Mouse (Mus musculus) megakaryocyte, embryonic 14.5 days (primary cell): Measurements from ENCODE around the gene Glt28d2. TPM values are rescaled to one million over a fixed set of nuclear protein-coding genes. Genes with fewer than 3 reads are reported as not detected.
"Not testable (repeated sequence)": the region's sequence is repeated elsewhere in the genome, so short reads cannot be mapped to it uniquely, and the experiment has no call there.

Experiments
- H3K27me3 ChIP-seq: replicated peaks from 2 replicates; pipeline ENCODE3; 2012; ENCODE audit warnings: inconsistent platforms
- H3K36me3 ChIP-seq: replicated peaks from 2 replicates; pipeline ENCODE3; 2012; ENCODE audit warnings: low read length, inconsistent platforms, mixed read lengths
- H3K4me1 ChIP-seq: 2 replicates; pipeline ENCODE4 v1.6.1; 2012; ENCODE audit warnings: inconsistent platforms
- H3K4me3 ChIP-seq: replicated peaks from 2 replicates; pipeline ENCODE3; 2012; ENCODE audit warnings: moderate library complexity, mild to moderate bottlenecking, inconsistent platforms
- H3K9me3 ChIP-seq: 2 replicates; pipeline ENCODE4 v1.6.1; 2012; ENCODE audit warnings: inconsistent platforms
- FLI1 ChIP-seq: IDR thresholded peaks from 2 replicates; pipeline ENCODE4 v1.6.1; 2012; ENCODE audit warnings: low read length, inconsistent platforms, mixed read lengths
- GATA1 ChIP-seq: IDR thresholded peaks from 3 replicates; pipeline ENCODE4 v1.6.1; 2012; ENCODE audit warnings: mixed read lengths, low read length, inconsistent platforms, borderline replicate concordance
- polyA plus RNA-seq: library from polyadenylated mRNA; stranded (reverse); fragments of >175 nt; gene quantifications from 2 replicates; pipeline ENCODE4 v1.2.3, GENCODE M21; 2012; ENCODE audit warnings: low replicate concordance; ENCODE audit not compliant: insufficient read depth

Glt28d2 gene
- not detected in 2 replicates for polyA plus RNA-seq

- Histone ChIP-seq H3K36me3 (no peaks in the 10 kb centered on the region), H3K4me1 (peaks cover 25% of the 10 kb centered on the region), H3K9me3 (peaks cover 10% of the 10 kb centered on the region; the same call in 1 of the 2 replicates), H3K27me3 (peaks cover 89% of the 10 kb centered on the region), H3K4me3 (peak within 1 kb of the TSS; percentile 89)
- no peak for TF ChIP-seq GATA1
- no peak for TF ChIP-seq FLI1
These were observed at the start of gene Glt28d2, which contains the start of gene Gm37240 for GRCm38 (mm10) chr3:85887239-85887827. Gene Glt28d2 (minus strand): TSS chr3:85887516. Gene Gm37240 (minus strand): TSS chr3:85887518.

DNA sequence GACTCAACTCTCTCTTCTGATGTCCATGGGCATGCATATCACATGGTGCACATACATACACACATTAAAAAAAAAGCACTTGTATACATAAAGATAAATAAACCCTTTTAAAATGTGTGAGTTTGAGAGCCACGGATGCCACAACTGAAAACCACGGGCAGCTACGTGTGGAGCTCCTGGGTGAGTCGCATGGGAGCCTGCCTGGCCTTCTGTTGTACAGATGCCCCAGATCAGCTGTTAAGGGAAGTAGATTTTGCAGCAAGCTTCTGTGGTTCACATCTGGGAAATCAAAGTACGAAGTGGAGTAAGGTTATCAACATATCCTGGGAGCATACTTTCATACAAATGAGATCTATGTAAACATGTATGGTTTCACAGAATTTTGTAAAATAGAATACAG lies 46.3 kb upstream of the Glt28d2 start:
- H3K4me3 ChIP-seq: no peak overlapping the region
- H3K9me3 ChIP-seq: peaks cover 10% of the 10 kb centered on the region
- no peak for TF ChIP-seq FLI1
- TF ChIP-seq GATA1: no peak
- H3K36me3 ChIP-seq: no peaks in the 10 kb centered on the region
- H3K27me3 ChIP-seq: peaks cover 25% of the 10 kb centered on the region
- H3K4me1 ChIP-seq: no peaks in the 10 kb centered on the region

- H3K4me3 ChIP-seq: no peak overlapping the region
- no peaks in the 10 kb centered on the region for H3K4me1 ChIP-seq
- H3K27me3 ChIP-seq: peaks cover 35% of the 10 kb centered on the region
- no peaks in the 10 kb centered on the region for H3K36me3 ChIP-seq
- H3K9me3 ChIP-seq: peaks cover 6% of the 10 kb centered on the region
- TF ChIP-seq GATA1 (no peak), FLI1 (no peak)
These were observed 44.5 kb upstream of the Glt28d2 start for GRCm38 (mm10) chr3:85931859-85932258.

DNA sequence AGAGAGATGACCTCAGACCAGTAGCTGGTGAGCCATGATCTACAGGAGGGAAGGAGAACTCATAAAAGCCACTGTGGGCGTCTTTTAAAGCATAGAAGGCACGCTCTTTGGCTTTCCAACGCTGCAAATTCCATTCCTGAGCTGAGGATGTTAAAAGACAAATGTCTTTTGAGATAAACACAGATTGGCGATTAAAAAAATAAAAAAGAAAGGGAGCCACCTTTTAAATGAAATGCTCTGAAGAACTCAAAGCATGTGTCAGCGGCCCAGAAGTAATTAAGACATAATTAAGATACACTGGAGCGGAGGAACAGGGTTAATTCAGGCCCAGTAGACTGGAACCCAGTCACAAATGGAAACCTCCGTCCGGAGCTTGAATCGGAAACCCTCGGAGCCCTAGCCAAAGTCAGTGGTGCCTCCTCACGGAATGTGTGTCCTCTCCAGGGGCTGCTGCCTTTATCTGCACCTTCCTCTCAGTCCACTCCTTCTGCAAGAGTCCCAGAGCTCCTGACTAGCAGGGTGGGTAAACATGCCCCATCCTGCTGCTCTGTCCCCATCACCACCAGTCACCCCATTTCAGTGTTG lies 43.4 kb upstream of the Glt28d2 start:
- Histone ChIP-seq H3K9me3 (no peaks in the 10 kb centered on the region), H3K36me3 (no peaks in the 10 kb centered on the region), H3K27me3 (peaks cover 43% of the 10 kb centered on the region), H3K4me1 (no peaks in the 10 kb centered on the region), H3K4me3 (no peak overlapping the region)
- TF ChIP-seq GATA1 (no peak), FLI1 (no peak)

DNA sequence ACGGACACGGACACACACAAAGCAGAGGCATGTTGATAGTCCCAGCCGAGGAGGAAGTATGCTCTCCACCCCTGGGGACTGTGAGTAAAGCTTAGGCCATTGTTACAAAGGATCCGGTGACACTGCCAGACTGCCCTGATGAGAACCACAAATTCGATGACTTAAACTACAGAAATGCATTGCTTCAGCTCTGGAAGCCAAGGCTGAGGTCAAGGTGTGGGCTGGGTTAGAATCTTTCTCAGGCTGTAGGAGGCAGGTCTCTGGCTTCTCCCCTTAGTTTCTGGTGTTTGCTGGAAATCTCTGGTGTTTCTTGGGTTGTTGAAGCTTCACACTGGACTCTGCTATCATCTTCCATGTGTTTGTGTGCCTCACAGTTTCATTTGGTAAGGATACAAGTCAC lies 42.4 kb upstream of the Glt28d2 start:
- Histone ChIP-seq H3K36me3 (no peaks in the 10 kb centered on the region), H3K9me3 (no peaks in the 10 kb centered on the region), H3K4me1 (no peaks in the 10 kb centered on the region), H3K4me3 (no peak overlapping the region), H3K27me3 (peaks cover 48% of the 10 kb centered on the region)
- TF ChIP-seq FLI1 (no peak), GATA1 (no peak)

DNA sequence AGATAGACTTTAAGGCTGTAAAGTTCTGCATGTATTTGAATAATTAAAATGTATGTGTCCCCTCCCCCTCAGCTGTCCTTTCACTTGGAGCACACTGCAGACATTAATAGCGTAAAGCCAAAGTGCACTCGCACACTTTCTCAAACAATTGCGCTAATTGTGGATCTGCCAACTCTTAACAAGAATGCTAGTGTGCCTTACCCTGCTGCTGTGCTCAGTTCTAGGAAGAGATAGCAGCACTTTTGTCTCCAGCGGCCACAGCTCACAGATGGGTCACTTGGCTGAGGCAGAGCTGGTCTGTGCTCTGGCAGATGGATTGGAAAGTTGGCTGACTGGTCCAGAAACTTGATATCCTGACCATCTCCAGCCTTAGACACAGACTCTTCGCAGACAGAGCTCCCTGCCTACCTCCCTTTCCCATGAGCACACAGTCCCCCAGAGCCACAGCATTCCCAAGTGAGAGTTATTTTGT lies 40.9 kb upstream of the Glt28d2 start:
- H3K36me3 ChIP-seq: no peaks in the 10 kb centered on the region
- TF ChIP-seq GATA1 (no peak), FLI1 (no peak)
- H3K27me3 ChIP-seq: peaks cover 52% of the 10 kb centered on the region
- H3K4me1 ChIP-seq: peaks cover 3% of the 10 kb centered on the region; the same call in 1 of the 2 replicates
- H3K9me3 ChIP-seq: no peaks in the 10 kb centered on the region
- H3K4me3 ChIP-seq: no peak overlapping the region

GRCm38 (mm10) chr3:85927296-85927695 lies 40.0 kb upstream of the Glt28d2 start:
- H3K27me3 ChIP-seq: peaks cover 52% of the 10 kb centered on the region
- peaks cover 3% of the 10 kb centered on the region; the same call in 1 of the 2 replicates for H3K4me1 ChIP-seq
- TF ChIP-seq FLI1: no peak
- TF ChIP-seq GATA1: no peak
- H3K9me3 ChIP-seq: no peaks in the 10 kb centered on the region
- no peaks in the 10 kb centered on the region for H3K36me3 ChIP-seq
- H3K4me3 ChIP-seq: no peak overlapping the region

DNA sequence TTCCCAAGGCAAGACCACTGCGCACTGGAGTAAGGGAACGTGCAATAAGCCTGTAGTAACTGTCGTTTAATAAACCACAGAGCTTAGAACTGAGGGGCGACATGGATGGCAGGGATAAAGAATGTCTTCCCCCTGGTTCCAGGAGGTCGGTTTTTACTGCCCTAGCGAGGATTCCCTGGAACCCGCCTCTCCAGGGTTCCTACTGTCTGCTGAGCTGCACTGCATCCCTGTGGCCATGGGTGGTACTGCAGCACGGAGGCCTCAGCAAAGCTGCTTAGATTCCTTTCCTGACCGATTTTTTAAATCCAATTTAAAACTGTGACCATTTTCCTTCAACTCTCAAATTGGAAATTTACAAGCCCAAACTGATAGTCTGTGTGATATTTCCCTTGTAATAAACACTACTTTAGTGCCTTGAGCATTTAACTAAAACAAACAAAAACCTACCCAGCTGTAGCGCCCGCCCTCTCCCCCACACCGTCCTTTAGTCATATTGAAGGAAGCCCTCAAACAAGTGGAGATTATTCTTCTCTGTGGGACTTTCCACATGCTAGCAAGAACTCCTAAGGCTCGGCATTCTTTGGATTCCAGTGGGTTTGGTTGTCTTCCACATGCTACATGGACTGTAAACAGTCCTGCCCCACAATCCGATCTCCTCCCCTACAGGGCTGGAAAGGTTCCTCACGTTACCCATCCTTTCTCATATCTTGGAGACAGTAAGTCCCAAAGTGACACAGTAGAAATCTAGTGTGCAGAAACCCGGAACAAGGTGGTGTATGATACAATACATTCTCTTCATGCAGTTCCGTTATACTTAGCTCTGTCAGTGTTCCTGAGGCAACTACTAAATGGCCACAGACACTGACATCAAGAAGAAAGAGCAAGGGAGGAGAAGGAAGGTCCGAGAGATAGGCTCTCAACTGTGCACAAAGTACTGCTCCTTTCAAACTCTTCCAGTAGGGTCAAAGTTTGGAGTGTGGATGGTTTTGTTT lies 36.9 kb upstream of the Glt28d2 start:
- no peaks in the 10 kb centered on the region for H3K9me3 ChIP-seq
- no peaks in the 10 kb centered on the region for H3K36me3 ChIP-seq
- peaks cover 37% of the 10 kb centered on the region for H3K27me3 ChIP-seq
- H3K4me1 ChIP-seq: peaks cover 3% of the 10 kb centered on the region; the same call in 1 of the 2 replicates
- TF ChIP-seq GATA1: no peak
- TF ChIP-seq FLI1: no peak
- H3K4me3 ChIP-seq: no peak overlapping the region

- H3K27me3 ChIP-seq: peaks cover 41% of the 10 kb centered on the region
- no peaks in the 10 kb centered on the region for H3K9me3 ChIP-seq
- H3K4me3 ChIP-seq: no peak overlapping the region
- H3K36me3 ChIP-seq: no peaks in the 10 kb centered on the region
- H3K4me1 ChIP-seq: peaks cover 3% of the 10 kb centered on the region; the same call in 1 of the 2 replicates
- no peak for TF ChIP-seq FLI1
- TF ChIP-seq GATA1: no peak
These were observed 36.0 kb upstream of the Glt28d2 start for GRCm38 (mm10) chr3:85923343-85923742.

DNA sequence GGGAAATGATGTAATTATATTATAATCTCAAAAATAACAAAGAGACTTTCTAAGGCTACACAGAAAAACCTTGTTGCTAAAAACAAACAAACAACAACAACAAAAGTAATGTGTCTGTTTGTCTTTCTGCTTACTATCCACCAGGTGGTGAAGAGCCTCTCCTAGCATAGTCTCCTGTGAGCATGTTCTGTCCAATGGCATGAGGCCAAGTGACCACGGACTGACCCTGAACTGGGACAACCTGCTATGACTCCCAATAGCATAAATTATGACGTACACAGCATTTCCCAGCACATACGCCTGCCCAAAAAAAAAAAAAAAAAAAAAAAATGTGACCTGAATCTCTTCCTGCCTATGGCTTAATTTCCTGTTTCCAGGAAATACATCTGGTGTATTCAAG lies 35.0 kb upstream of the Glt28d2 start:
- no peaks in the 10 kb centered on the region for H3K36me3 ChIP-seq
- peaks cover 39% of the 10 kb centered on the region for H3K27me3 ChIP-seq
- TF ChIP-seq GATA1 (no peak), FLI1 (no peak)
- H3K9me3 ChIP-seq: no peaks in the 10 kb centered on the region
- H3K4me3 ChIP-seq: no peak overlapping the region
- peaks cover 3% of the 10 kb centered on the region; the same call in 1 of the 2 replicates for H3K4me1 ChIP-seq

DNA sequence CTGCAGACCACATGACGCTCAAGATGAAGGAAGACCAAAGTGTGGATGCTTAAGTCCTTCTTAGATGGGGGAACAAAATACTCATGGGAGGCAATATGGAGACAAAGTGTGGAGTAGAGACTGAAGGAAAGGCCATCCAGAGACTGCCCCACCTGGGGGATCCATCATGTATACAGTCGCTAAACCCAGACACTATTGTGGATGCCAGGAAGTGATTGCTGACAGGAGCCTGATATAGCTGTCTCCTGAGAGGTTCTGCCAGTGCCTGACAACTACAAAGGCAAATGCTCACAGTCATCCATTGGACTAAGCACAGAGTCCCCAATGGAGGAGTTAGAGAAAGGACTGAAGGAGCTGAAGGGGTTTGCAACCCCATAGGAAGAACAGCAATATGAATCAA lies 33.4 kb upstream of the Glt28d2 start:
- H3K27me3 ChIP-seq: peaks cover 38% of the 10 kb centered on the region
- H3K36me3 ChIP-seq, H3K4me3 ChIP-seq, H3K4me1 ChIP-seq, H3K9me3 ChIP-seq: not testable (repeated sequence)
